Mouse (Mus musculus): ENCODE measurements at regions not wholly inside any gene's neighbourhood (a gene's known extent, or its start where the extent isn't known, plus 50 kb on each side); places are given as distances from the start of the nearest gene placed in this dataset.

DNA sequence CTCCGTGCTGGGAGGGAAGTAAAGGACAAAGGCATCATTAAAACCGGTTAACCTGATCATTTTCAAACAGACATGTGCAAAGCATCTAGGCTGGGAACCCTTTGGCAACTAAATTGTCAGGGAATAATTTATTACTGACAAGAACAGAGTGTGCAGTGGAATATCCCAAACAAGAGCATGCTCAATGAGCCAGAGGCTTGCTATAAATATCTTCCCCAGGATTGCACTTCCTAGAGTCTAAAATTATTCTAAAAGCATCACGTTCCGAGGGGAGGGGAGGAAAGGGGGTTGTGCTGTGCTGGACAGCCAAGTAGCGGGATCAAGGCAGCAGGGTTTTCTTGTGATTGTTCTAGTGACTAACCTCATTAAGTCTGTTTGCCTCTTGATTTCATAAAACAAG is 356.0 kb upstream of the Cited2 start:
- 83% methylated on average over 5 of the region's 5 CpGs for WGBS
- no peak for DNase-seq (ENCODE audit: low read depth in 1 of 2, low spot score in 2 of 2)

DNA sequence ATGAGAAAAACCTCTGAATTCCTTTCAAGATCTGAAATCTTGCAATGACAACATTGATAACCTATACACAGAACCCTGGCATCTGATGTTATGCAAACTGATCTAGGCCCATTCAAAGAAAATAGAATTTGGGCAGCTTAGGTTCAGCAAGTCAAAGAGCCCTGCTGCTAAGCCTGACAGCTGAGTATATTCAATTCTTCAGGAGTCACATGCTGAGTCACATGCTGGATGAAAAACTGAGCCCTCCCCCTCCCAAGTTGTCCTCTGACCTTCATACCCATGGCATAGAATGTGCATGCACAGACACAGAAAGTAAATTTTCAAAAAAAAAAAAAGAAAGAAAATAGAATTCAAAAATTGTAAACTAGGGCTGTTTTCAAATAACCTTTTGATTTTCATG is 355.6 kb upstream of the Cited2 start:
- Histone ChIP-seq H3K4me1 (ENCODE audit: control insufficient read depth, insufficient read depth, insufficient read length) (no peaks in the 10 kb centered on the region), H3K27me3 (ENCODE audit: control insufficient read depth, insufficient read depth, low read length) (no peaks in the 10 kb centered on the region), H3K27ac (ENCODE audit: insufficient read depth, low read length) (no peak overlapping the region), H3K4me3 (ENCODE audit: extremely low read depth, insufficient read depth, insufficient read length) (no peak overlapping the region), H3K36me3 (ENCODE audit: control insufficient read depth, insufficient read depth, low read length) (no peaks in the 10 kb centered on the region)
- TF ChIP-seq POLR2A (IDR thresholded peaks at IDR 0.05; ENCODE audit: low read depth, low read length): no peak
- no peak for TF ChIP-seq CTCF (IDR thresholded peaks at IDR 0.05; ENCODE audit: extremely low read depth, insufficient read depth, insufficient read length, insufficient replicate concordance)
- DNase-seq (ENCODE audit: low read depth in 1 of 2, low spot score in 2 of 2): no peak

More for the DNA sequence above, 356.0 kb upstream of the Cited2 start:
- TF ChIP-seq POLR2A (IDR thresholded peaks at IDR 0.05; ENCODE audit: low read depth, low read length): no peak
- no peak overlapping the region for H3K27ac ChIP-seq (ENCODE audit: insufficient read depth, low read length)
- no peak overlapping the region for H3K4me3 ChIP-seq (ENCODE audit: extremely low read depth, insufficient read depth, insufficient read length)
- no peaks in the 10 kb centered on the region for H3K36me3 ChIP-seq (ENCODE audit: control insufficient read depth, insufficient read depth, low read length)
- H3K4me1 ChIP-seq (ENCODE audit: control insufficient read depth, insufficient read depth, insufficient read length): no peaks in the 10 kb centered on the region
- H3K27me3 ChIP-seq (ENCODE audit: control insufficient read depth, insufficient read depth, low read length): no peaks in the 10 kb centered on the region

DNA sequence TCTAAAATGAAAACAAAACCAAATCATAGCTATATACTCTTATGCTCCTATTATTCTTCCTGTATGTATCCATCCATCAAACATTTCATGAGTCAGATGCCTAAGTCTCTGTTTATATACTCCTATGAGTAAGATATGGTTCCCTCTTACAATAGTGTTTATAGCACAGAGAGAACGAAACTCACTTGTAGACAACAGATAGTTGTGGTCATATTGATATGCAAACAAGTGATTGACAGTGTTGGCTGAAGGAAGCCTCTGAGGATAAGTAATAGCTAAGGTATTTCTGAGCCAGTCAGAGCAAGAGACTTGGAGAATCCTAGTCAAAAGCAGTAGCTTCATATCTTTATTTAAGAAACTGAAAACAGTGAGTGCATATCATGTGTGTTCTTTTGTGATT is 354.4 kb upstream of the Cited2 start:
- no peak overlapping the region for H3K27ac ChIP-seq (ENCODE audit: insufficient read depth, low read length)
- no peak for DNase-seq (ENCODE audit: low read depth in 1 of 2, low spot score in 2 of 2)
- WGBS: 86% methylated on average over 1 of the region's 1 CpGs
- H3K4me3 ChIP-seq (ENCODE audit: extremely low read depth, insufficient read depth, insufficient read length): no peak overlapping the region
- TF ChIP-seq POLR2A (IDR thresholded peaks at IDR 0.05; ENCODE audit: low read depth, low read length) (no peak), CTCF (IDR thresholded peaks at IDR 0.05; ENCODE audit: extremely low read depth, insufficient read depth, insufficient read length, insufficient replicate concordance) (no peak)
- H3K27me3 ChIP-seq (ENCODE audit: control insufficient read depth, insufficient read depth, low read length): no peaks in the 10 kb centered on the region
- no peaks in the 10 kb centered on the region for H3K36me3 ChIP-seq (ENCODE audit: control insufficient read depth, insufficient read depth, low read length)
- H3K4me1 ChIP-seq (ENCODE audit: control insufficient read depth, insufficient read depth, insufficient read length): no peaks in the 10 kb centered on the region

GRCm38 (mm10) chr10:17372905-17373304 is 350.1 kb upstream of the Cited2 start:
- WGBS: 73% methylated on average over 2 of the region's 2 CpGs
- Histone ChIP-seq H3K27ac (ENCODE audit: insufficient read depth, low read length) (no peak overlapping the region), H3K4me1 (ENCODE audit: control insufficient read depth, insufficient read depth, insufficient read length) (no peaks in the 10 kb centered on the region), H3K27me3 (ENCODE audit: control insufficient read depth, insufficient read depth, low read length) (no peaks in the 10 kb centered on the region), H3K4me3 (ENCODE audit: extremely low read depth, insufficient read depth, insufficient read length) (no peak overlapping the region; the same call in 1 of the 2 replicates), H3K36me3 (ENCODE audit: control insufficient read depth, insufficient read depth, low read length) (no peaks in the 10 kb centered on the region)
- TF ChIP-seq POLR2A (IDR thresholded peaks at IDR 0.05; ENCODE audit: low read depth, low read length) (no peak), CTCF (IDR thresholded peaks at IDR 0.05; ENCODE audit: extremely low read depth, insufficient read depth, insufficient read length, insufficient replicate concordance) (no peak)
- no peak for DNase-seq (ENCODE audit: low read depth in 1 of 2, low spot score in 2 of 2)

- Histone ChIP-seq H3K4me3 (ENCODE audit: extremely low read depth, insufficient read depth, insufficient read length) (no peak overlapping the region), H3K4me1 (ENCODE audit: control insufficient read depth, insufficient read depth, insufficient read length) (no peaks in the 10 kb centered on the region), H3K36me3 (ENCODE audit: control insufficient read depth, insufficient read depth, low read length) (no peaks in the 10 kb centered on the region), H3K27ac (ENCODE audit: insufficient read depth, low read length) (no peak overlapping the region), H3K27me3 (ENCODE audit: control insufficient read depth, insufficient read depth, low read length) (no peaks in the 10 kb centered on the region)
- TF ChIP-seq CTCF (IDR thresholded peaks at IDR 0.05; ENCODE audit: extremely low read depth, insufficient read depth, insufficient read length, insufficient replicate concordance) (no peak), POLR2A (IDR thresholded peaks at IDR 0.05; ENCODE audit: low read depth, low read length) (no peak)
- no peak for DNase-seq (ENCODE audit: low read depth in 1 of 2, low spot score in 2 of 2)
- WGBS: 91% methylated on average over 2 of the region's 2 CpGs
Observed at GRCm38 (mm10) chr10:17374047-17374446, 349.0 kb upstream of the Cited2 start.

DNA sequence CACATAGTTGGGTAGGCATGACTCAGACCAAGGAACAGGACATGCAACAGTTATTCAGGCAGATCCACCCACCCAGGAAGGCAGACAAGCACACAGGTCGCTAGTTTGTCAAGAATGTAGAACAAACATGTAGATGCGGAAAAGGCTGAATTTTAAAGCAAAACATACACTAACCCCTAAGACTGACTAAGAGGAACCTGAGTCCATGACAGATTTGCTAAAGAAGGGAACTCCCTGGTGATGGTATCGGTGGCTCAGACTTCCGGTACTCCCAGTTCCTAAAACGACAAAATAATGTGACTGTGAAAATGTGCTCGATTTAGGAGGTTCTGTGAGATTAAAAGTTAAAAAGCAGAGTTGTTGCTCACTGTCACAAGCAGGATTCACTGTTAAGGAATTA is 340.0 kb upstream of the Cited2 start:
- WGBS: 68% methylated on average over 6 of the region's 6 CpGs
- Histone ChIP-seq H3K4me1 (ENCODE audit: control insufficient read depth, insufficient read depth, insufficient read length) (no peaks in the 10 kb centered on the region), H3K27ac (ENCODE audit: insufficient read depth, low read length) (no peak overlapping the region), H3K27me3 (ENCODE audit: control insufficient read depth, insufficient read depth, low read length) (no peaks in the 10 kb centered on the region), H3K36me3 (ENCODE audit: control insufficient read depth, insufficient read depth, low read length) (no peaks in the 10 kb centered on the region), H3K4me3 (ENCODE audit: extremely low read depth, insufficient read depth, insufficient read length) (no peak overlapping the region)
- DNase-seq (ENCODE audit: low read depth in 1 of 2, low spot score in 2 of 2): no peak
- no peak for TF ChIP-seq POLR2A (IDR thresholded peaks at IDR 0.05; ENCODE audit: low read depth, low read length)

GRCm38 (mm10) chr10:17385181-17385580 is 337.8 kb upstream of the Cited2 start:
- DNase-seq (ENCODE audit: low read depth in 1 of 2, low spot score in 2 of 2): no peak
- TF ChIP-seq CTCF (IDR thresholded peaks at IDR 0.05; ENCODE audit: extremely low read depth, insufficient read depth, insufficient read length, insufficient replicate concordance): no peak
- TF ChIP-seq POLR2A (IDR thresholded peaks at IDR 0.05; ENCODE audit: low read depth, low read length): no peak
- no peaks in the 10 kb centered on the region for H3K4me1 ChIP-seq (ENCODE audit: control insufficient read depth, insufficient read depth, insufficient read length)
- H3K27ac ChIP-seq (ENCODE audit: insufficient read depth, low read length): no peak overlapping the region
- H3K27me3 ChIP-seq (ENCODE audit: control insufficient read depth, insufficient read depth, low read length): no peaks in the 10 kb centered on the region
- 86% methylated on average over 1 of the region's 1 CpGs for WGBS
- no peak overlapping the region for H3K4me3 ChIP-seq (ENCODE audit: extremely low read depth, insufficient read depth, insufficient read length)
- no peaks in the 10 kb centered on the region for H3K36me3 ChIP-seq (ENCODE audit: control insufficient read depth, insufficient read depth, low read length)

Measured in spleen, adult 2 months (tissue).